Mouse (Mus musculus): ENCODE data around the gene Rin2. TPM values are rescaled to one million over a fixed set of nuclear protein-coding genes. Genes with fewer than 3 reads are reported as not detected.
"Not testable (repeated sequence)": the region's sequence is repeated elsewhere in the genome, so short reads cannot be mapped to it uniquely, and the experiment has no call there.

Rin2 gene
- total RNA-seq, 2 experiments from 2014 or later = 12.8 to 16.7 TPM

DNA sequence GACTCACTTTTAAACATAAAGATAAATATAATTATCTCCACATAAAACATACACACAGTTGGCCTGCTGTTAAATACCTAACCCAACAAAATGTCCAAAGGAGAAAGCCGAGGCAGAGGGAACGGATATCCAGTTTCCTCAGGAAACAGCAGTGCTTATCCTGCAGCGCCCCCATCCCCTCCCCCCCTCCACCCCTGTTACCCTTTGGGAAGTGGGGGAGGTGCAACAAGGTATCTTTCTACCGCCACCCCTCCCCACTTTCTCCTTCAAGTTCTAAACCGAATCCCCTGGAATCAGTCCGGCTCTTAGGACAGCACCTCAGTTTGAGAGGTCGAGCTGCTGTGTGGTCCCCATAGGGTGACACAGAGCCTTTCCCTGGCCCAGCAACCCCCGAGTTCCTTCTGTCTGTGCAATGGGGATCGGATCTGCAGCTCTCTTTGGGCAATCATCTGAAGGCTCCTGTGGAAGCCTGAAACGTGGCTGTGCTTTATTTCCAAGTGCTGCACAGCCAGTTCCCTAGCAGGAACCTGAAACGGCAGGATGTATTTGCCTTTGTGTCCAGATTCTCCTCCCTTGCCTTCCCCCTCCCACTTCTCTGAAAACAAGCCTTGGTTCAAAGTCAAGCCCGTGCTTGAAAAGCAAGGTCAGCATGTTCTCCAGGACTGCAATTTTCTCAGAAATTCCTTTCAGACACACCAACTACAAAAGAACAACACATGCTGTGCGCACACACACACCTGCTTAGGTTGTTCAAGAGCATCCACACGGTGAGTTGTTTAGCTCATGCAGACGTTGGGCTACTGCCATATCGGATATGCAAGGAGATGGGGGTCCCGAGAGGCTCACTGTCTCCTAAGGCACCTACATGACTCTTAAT lies 209.3 kb downstream of the Rin2 start:
- DNase-seq = no peak
- intact Hi-C loops (cut with DNase I) = loop anchor here (10.0 kb wide), 1 partner anchor 179 kb away; no protein-coding TSS in a partner anchor

DNA sequence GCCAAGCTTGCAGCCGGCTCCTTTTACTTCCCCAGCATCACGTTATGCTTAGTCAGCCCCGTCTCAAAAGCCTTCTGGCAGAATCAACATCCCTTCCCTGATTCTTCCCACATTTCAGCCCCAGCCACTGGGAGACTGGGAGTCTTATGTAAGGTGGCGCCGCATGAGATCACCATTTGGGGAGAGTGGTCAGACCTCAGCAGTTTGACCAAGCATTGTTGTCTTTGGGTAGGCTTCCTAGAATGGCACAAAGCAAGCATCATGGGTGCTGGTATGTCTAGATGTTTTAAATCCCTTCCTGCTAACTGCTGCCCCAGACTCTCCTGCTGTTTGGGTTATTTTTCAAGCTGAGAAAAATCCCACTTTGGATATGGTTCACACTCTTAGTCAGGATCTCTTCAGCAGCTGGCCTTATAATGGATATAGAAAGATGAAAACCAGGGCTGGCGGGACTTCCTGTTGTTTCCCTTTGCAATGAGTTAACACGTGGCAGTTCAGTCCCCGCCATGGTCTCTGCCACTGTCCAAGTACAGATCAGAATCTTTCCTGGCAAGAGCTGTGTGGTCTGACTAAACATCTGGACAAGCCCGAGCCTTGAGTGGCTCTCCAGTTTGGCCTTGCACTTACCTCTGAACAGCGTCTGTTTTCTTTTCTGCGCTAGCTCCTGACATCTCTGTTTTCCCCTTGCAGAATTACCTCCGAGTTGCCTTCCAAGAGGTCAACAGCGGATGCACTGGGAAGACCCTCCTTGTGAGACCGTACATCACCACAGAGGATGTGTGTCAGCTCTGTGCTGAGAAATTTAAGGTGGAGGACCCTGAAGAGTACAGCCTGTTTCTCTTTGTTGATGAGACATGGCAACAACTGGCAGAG lies 210.1 kb downstream of the Rin2 start:
- no peak for DNase-seq
- intact Hi-C loops (cut with DNase I) = loop anchor here (10.0 kb wide), 1 partner anchor 180 kb away; no protein-coding TSS in a partner anchor

DNA sequence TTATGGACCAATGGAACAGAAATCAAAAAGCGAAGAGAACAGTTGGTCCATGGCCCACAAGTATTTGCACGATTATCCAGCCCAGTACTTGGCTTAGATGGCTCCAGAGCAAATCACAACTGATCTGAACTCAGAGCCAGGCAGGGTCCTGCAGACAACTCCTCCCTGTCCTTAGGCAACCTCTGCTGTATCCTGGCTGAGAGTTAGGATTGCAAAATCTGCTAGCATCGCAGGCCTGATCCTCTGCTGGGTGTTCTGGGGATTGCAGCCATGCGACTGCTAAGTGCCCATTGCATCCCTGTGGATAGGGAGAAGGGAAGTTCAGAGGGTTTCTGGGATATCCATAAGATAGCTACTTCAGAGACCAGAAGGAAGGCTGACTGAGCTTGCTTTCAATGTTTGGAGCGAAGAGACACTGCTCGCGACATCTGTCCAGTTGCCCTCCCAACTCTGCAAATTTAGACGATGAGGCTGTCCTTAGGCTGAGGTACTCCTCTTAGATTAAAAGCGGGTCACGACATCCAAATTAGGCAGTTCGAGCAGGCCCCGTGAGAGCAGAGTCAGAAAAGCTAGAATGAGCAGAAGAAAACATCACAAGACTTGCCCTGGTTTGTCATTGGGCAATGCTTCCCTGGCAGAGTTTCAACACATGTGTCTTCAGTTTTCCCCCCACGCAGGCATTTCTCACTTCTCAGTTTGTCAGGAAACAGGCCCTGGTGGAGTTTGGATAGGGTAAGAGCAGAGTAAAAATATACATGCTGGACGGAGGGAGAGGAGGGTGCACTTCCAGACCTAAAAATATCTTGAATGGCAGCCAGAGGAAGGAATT lies 213.1 kb downstream of the Rin2 start:
- DNase-seq = no peak
- intact Hi-C loops (cut with DNase I) = loop anchor here (10.0 kb wide), 1 partner anchor 183 kb away; no protein-coding TSS in a partner anchor

DNA sequence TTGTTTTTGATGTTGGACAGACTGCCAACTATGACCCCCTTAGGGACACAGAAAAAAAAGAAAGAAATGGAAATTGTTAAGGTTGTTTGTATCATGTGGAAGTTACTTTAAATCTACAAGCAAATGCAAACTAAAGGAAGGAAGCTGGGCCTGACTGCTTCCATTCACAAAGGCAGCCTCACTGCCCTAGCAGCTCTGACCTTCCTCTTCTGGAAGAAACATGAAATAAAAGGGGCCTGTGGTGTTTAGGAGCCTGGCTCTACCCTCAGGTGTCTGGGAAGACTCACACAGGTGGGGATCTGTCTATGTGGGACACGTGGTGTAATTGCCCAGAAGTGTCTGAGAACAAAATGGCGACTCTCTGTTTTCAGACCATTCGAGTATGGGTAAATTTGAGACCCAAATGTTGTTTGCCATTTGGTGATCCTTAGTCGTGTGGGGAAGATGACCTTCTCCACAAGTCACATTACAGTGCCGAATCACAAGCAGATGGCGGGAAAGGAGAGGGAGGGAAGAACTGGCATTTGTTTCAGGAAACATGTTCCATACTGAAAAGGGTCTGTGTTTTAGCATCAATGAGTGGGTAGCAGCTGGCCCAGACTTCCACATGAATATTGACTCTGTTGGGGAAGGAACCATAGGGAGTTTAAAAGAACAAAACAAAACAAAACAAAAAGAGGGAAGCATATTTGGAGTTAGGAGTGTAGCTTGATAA lies 213.9 kb downstream of the Rin2 start:
- no peak for DNase-seq
- intact Hi-C loops (cut with DNase I) = loop anchor here (10.0 kb wide), 1 partner anchor 184 kb away; no protein-coding TSS in a partner anchor

DNA sequence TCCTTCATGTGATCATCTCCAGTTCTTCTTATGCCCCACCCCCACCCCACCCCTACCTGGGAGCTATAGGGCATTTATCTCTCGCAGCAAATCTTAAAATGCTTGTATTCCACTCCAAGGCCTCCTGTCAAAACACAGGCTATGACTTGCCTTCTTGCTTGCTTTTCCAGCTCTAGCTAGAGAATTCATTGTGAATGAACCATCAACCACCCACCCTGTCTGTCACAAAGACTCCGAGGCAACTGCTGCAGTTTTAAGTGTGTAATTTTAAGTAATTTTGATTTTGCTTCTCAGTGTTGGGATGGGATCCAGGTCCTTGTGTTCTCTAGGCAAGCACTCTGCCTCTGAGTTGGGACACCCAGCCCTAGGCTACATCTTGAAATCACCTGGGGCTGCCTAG lies 215.6 kb downstream of the Rin2 start:
- DNase-seq = no peak
- intact Hi-C loops (cut with DNase I) = no loop called here

DNA sequence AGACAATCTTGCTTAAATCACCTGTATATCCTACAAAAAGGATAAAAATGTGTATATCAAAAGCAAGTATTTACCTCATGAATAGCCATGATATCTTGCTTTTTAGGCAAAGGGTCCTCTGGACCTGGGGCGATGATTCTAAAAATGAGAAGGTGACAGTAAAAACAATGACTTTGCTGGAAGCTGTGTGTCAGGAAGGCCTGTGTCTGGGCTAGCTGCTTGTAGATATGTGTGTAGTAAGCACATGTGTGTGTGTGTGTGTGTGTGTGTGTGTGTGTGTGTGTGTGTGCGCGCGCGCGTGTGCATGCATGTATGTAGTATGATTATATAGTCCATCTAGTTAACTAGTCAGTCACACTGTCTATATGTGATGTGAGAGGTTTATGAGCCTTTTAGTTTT lies 218.7 kb downstream of the Rin2 start:
- intact Hi-C loops (cut with DNase I) = no loop called here
- DNase-seq = no peak

DNA sequence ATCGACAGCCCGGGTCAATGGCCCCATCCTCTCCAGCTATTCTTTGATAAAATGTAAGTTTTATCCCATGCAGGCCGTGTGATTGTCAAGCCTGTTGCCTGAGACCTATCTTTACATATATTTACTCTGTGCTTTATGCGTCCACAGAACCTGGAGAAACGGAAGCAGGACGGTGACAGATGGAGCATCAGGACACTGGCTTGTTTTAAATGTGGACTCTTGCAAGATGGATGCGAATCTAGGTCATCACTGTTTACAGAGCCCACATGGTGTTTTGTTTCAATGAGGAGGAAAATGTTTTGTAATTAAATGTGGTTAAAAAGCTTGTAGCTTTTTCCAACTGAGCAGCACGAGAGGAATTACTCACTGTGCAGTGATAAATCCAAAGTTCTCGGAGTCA lies 223.1 kb downstream of the Rin2 start:
- intact Hi-C loops (cut with DNase I) = no loop called here
- DNase-seq = no peak

DNA sequence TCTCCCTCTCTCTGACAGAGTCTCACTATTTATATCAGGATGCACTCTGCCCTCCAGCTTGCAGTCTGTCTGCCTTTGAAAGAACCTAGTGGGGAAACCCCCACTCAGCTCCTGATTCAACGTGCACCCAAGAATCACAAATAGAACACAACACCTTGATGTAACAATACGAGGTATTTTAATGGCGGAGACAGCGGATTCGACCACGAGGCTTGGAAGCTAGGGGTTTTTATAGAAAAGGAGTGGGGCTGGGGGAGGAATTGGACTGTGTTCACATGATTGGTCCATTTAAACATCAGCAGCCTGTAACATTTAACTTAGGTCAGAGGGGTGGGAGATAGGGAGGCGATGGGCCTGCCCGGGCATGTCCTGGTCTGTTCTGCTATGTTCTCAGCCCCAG lies 225.3 kb downstream of the Rin2 start:
- intact Hi-C loops (cut with DNase I); DNase-seq: not testable (repeated sequence)

DNA sequence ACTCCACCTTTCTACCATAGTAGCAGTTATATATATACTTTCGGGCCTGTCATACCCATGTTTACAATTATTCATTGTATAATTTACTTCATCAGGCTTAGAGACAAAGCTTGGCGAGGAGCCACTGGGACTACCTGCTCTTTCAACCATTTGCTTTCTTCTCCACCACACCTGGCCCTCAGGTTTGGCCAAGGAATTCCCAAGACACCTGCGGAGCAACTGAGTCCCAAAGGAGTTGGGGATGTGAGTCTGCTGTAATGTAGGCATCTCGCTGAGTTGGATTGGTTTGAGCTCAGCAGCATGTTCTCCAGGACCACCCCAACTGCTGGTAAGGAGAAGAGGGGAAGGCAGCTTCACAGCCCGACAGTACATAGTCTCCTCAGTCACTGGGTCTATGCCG lies 226.8 kb downstream of the Rin2 start, which contains the start of gene Naa20:
TSS of gene Naa20 (plus strand) at position 239 of the 400 bp plus-strand sequence.
- intact Hi-C loops (cut with DNase I) = no loop called here
- DNase-seq = no peak

DNA sequence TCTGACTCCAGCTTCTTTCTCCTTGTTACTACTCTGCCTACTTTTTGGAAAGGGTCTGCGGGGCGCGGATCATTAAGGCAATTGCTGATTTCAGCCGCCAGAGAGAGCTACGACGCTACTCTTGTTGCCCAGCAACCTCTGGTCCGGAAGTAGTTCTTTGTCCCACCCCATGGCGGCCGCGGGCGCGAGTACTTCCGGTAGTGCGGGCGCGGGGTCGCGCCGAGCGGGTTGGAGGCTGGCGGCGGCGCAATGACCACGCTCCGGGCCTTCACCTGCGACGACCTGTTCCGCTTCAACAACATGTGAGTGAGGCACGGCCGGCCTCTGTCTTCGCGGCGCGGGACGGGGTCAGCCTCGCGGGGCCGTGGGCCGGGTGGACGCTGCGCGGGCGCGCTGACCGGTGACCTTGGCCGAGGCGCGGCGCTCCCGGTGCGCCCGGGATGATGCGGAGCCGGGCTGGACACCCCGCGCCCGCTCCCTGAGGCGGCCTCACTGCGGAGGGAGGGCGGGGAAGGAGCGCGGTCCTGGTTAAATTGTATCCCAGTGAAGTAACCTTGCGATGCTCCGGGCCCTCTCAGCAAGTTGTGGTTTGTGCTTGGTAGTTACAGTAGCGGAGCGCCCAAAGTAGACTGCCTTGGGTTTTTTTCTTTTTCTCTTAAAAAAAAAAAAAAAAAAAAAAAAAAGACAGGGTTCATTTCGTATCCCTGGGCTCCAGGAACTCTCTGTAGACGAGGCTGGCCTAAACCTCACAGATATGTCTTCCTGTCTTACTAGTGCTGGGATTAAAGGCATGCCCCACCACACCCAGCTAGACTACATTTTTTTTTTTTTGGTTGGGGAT lies 228.3 kb downstream of the Rin2 start:
- DNase-seq = peak; percentile 94
- intact Hi-C loops (cut with DNase I) = no loop called here

DNA sequence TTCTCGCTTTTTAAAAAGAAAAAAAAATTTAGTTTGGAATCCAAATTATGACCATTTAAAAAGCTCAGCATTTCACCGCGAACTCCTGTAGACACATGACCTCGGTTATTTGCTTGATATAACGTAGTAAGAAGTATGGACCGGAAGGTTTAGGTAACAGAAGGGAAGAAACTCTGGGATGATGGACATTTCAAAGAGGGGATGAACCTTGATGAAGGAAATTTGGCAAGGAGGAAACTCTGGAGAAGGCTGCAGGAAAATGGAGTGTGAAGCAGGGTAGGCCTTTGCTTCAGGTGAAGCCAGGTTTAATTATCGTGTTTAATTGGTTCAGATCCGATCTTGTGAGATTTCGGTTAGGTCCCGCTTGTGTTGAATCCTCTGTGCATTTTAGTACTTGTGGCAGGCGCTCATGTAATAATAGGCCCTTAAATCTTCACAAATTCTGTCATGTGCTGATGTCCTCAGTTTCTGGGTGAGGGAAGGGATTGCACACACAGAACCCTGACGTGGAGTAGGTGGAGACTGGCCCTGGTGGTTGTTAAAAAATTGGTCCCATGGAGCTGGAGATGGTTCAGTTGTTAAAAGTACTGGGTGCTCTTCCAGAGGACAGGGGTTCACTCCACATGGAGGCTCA lies 229.1 kb downstream of the Rin2 start:
- intact Hi-C loops (cut with DNase I) = no loop called here
- no peak for DNase-seq

DNA sequence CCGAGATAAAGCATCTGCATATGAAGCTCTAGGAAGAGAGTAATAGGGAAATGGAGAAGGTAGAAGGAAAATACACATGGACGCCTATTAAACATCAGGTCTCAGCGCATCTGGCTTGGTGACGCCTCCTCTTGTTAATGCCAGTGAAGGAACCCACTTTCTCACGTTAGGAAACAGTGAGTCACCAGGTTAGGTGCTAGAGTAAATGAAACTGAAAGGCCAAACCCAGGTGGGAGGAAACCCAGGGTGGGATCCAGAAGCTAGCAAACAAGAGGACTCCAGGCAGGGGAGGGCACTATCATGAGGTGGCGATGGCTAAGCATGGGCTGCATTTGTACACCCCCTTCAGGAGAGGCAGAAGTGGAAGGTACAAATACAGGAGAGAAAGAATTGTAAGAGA lies 230.1 kb downstream of the Rin2 start:
- intact Hi-C loops (cut with DNase I) = no loop called here
- DNase-seq = no peak

DNA sequence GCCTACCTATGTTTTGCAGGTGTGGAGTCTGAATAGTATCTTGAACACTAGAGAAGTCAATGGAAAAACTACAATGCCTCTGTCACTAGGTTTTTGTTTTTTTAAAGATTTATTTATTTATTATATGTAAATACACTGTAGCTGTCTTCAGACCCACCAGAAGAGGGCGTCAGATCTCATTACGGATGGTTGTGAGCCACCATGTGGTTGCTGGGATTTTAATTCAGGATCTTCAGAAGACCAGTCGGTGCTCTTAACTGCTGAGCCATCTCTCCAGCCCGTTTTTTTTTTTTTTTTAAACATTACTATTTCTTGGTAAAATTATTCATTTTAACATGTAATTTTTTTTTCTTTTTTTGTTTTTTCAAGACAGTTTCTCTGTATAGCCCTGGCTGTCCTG lies 230.9 kb downstream of the Rin2 start:
- intact Hi-C loops (cut with DNase I); DNase-seq: not testable (repeated sequence)

DNA sequence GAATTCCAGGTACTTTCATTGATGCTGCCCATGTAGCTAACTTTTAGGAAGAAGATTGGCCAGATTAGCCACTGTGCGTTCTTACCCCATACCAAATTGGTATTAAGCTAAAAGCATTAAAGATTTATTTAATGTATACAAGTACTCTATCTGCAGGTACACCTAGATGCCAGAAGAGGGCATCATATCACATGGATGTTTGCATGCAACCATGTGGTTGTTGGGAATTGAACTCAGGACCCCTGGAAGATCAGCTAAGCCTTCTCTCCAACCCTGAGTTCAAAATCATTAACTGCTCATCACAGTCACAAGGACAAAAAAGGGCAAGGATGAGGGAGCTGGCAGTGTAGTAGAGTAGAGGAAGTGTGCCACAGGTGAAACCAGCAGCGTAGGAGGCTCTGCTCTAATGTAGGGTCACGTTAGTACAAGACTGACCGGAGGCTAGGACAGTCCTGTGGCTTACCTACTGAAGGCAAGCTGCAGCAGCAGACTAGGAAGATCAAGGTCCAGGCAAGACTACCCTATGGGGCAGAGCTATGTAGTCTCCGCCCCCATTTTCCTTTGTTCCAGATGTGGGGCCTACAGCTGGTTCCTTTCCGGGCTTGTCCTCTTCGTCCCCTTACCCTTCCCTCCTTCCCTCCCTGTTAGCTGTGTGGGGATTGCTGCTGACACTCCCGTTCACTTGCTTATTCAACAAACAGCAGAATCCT lies 246.1 kb downstream of the Rin2 start:
- intact Hi-C loops (cut with DNase I) = no loop called here
- no peak for DNase-seq

DNA sequence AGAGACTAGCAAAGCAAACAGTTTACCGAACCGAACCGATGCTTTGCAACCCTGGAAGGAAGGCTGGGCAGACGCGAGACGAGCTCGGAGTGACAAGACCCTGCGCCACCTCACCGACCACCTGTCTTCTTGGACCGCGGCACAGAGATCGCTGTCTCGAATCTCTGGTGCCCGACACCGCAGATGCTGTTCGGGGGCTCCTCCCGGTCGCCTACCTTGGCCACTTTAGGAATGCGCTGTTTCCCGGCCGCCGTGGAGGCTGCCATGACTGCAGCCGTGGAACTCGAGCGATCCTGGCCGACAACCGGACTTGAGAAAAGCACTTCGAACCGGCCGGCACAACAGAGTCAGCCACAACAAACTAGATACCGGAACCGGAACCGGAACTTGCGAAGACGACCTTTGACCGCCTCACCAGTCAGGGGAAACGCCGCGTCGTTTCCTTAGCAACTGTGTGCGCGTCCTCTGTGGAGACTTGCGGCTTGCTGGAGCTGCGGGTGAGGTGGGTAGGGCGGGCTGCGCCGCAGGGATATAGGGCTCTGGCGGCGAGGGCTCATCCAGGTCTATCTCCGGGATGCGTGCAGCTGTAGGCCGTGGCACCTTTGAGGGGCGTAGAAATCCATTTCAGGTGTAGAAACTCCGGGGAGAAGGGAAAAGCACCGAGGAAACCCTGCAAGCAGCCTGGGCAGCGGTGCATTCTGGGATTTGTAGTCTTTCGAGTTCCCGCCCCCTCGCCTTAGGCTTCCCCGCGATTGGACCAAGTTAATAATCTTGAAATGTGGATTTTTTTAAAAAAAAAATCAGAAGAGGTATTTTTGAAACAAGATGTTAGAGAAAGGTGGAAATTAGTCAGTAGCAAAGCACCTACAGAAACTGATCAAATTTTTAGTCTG lies 259.6 kb downstream of the Rin2 start, which contains the start of the genes Cfap61 and Crnkl1:
TSS of gene Cfap61 (plus strand) at position 446 of the 893 bp plus-strand sequence.
TSS of gene Crnkl1 (minus strand) at position 676 of the 893 bp plus-strand sequence.
- DNase-seq = peak; percentile 92
- intact Hi-C loops (cut with DNase I) = no loop called here

DNA sequence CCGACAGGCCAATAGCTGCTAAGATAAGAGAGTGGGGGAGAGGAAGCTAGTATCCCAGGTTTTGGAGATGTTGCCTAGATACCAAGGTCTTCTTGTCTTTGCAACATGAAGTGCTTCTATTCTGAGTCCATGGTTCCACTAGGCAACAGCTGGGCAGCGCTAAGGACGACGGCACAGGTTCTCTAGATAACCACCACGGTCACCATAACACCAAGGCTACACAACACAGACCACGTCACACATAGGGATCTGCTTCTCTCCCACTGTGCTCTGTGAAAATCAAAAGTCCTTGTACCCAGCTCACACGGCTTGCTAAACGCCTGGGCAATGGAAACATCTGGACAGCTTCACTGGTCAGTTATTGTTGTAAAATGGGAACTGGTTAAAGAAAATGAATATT lies 262.0 kb downstream of the Rin2 start:
- intact Hi-C loops (cut with DNase I) = no loop called here
- DNase-seq = no peak

All from left cerebral cortex, postnatal 4 days (tissue).